Mouse (Mus musculus) stomach, postnatal 0 days (tissue): ENCODE results near the gene Iqcf3.

Experiments used
- CTCF ChIP-seq: IDR thresholded peaks from 2 replicates; pipeline ENCODE4 v1.5.1; 2016; ENCODE audit warnings: antibody characterized with exemption, low read depth, mild to moderate bottlenecking, moderate library complexity
- EP300 ChIP-seq: optimal IDR thresholded peaks from 2 replicates; pipeline ENCODE3; 2016; ENCODE audit warnings: antibody characterized with exemption

DNA sequence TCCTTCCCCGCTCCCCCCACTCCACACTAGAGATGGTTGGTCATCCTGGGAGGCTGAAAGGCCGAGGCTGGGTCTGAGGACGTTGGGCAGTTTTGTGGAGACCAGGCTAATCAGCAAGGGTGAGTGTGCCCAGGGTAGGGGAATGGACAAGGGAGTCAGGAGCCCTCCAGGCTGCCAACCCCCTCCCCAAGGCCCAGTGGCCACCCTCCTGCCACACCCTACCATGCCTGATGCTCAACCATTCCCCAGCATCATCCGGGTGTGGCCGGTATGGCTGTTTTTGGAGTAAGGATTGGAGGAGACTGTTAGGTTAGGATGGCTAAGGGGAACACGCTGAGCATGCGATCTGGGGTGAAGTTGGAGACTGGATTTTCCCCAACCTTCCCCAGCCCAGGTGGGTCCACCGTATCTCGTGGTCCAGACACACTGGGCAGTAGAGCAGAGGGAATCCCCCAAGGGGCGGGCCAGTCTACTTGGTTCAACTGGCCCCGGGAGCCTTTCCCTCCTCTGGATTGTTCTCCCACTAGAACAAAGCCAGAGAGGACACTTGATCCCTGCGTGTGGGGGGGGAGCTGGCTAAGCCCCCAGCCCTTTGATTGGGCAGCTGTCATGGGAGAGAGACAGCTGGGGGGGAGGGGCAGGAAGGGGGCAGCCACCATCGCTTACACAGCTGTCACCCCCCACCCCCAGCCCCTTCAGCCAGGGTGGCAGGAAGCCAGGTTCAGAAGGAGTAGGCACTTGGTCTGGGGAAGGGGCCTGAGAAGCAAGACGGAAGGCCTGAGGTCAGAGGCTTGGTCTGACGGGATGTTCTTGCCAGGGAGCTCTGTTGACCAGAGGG, 104.9 kb downstream of the Iqcf3 start:
- no peak for TF ChIP-seq CTCF
- TF ChIP-seq EP300: no peak
